Mouse (Mus musculus): Measurements from ENCODE around the gene E2f4.

GRCm38 (mm10) chr8:105269461-105269947 is 28.0 kb upstream of the E2f4 start, which contains the start of gene Hsf4:
- TF ChIP-seq GATA1 (IDR thresholded peaks at IDR 0.05; ENCODE audit: borderline replicate concordance, low read length) (no peak), FLI1 (IDR thresholded peaks at IDR 0.05; ENCODE audit: low read length) (no peak)

Measured in megakaryocyte, embryonic 14.5 days (primary cell).